Mouse (Mus musculus) limb, embryonic 12.5 days (tissue): Measurements from ENCODE around the gene Vmn1r120. TPM values are rescaled to one million over a fixed set of nuclear protein-coding genes. Genes with fewer than 3 reads are reported as not detected.
"Not testable (repeated sequence)": the region's sequence is repeated elsewhere in the genome, so short reads cannot be mapped to it uniquely, and the experiment has no call there.

ENCODE experiments used
- ATAC-seq: fragments of 200-750 bp; cut with Nextera tagmentation; 2 replicates; pipeline ENCODE4 v1.8.0; 2017; ENCODE audit warnings: low read depth, moderate TSS enrichment; ENCODE audit not compliant: insufficient number of reproducible peaks, insufficient read depth, low FRiP score, low TSS enrichment
- H3K27ac ChIP-seq: fragments of 300-500 bp; sonication (generic); 2 replicates; pipeline ENCODE4 v1.5.1; 2016; ENCODE audit warnings: mild to moderate bottlenecking, moderate library complexity
- H3K27me3 ChIP-seq: fragments of 300-500 bp; sonication (generic); 2 replicates; pipeline ENCODE4 v1.6.1; 2016; ENCODE audit warnings: mild to moderate bottlenecking, moderate library complexity
- H3K36me3 ChIP-seq: fragments of 300-500 bp; sonication (generic); 2 replicates; pipeline ENCODE4 v1.6.1; 2016; ENCODE audit warnings: mild to moderate bottlenecking, moderate library complexity
- H3K4me1 ChIP-seq: fragments of 300-500 bp; sonication (generic); replicated peaks from 2 replicates; pipeline ENCODE4 v1.6.1; 2016
- H3K4me2 ChIP-seq: fragments of 300-500 bp; sonication (generic); 2 replicates; pipeline ENCODE4 v1.6.1; 2016; ENCODE audit warnings: mild to moderate bottlenecking, moderate library complexity
- H3K4me3 ChIP-seq: fragments of 300-500 bp; sonication (generic); replicated peaks from 2 replicates; pipeline ENCODE4 v1.5.1; 2016; ENCODE audit warnings: mild to moderate bottlenecking
- H3K9ac ChIP-seq: fragments of 300-500 bp; sonication (generic); replicated peaks from 2 replicates; pipeline ENCODE4 v1.6.1; 2016; ENCODE audit warnings: mild to moderate bottlenecking, moderate library complexity
- H3K9me3 ChIP-seq: fragments of 300-500 bp; sonication (generic); 2 replicates; pipeline ENCODE4 v1.6.1; 2016; ENCODE audit warnings: mild to moderate bottlenecking, moderate library complexity
- WGBS: fragments of 180-500 bp; shearing (Covaris S2); methylation state at CpG from one replicate; pipeline ENCODE4 v1.1.7; 2016; 5-methylcytosine and 5-hydroxymethylcytosine counted together
- polyA plus RNA-seq: library from polyadenylated mRNA; unstranded; fragments of >200 nt; fragmentation: Nextera tagmentation; extraction: Ambion mirVana; gene quantifications from 2 replicates; pipeline ENCODE4 v1.2.1, GENCODE M21; 2016

Vmn1r120 gene
- not detected in 2 replicates for polyA plus RNA-seq

GRCm38 (mm10) chr7:21053684-21054083 lies at the start of gene Vmn1r120:
Vmn1r120 (minus strand) TSS chr7:21053784.
- ATAC-seq, H3K36me3 ChIP-seq, H3K4me3 ChIP-seq, H3K27me3 ChIP-seq, H3K9me3 ChIP-seq, H3K4me1 ChIP-seq, H3K27ac ChIP-seq, H3K4me2 ChIP-seq, H3K9ac ChIP-seq: not testable (repeated sequence)
- WGBS = 82% methylated on average over 1 of the region's 1 CpGs

- not testable (repeated sequence) for ATAC-seq, H3K27ac ChIP-seq, H3K4me1 ChIP-seq, H3K27me3 ChIP-seq, H3K4me3 ChIP-seq, H3K4me2 ChIP-seq, H3K9ac ChIP-seq, H3K9me3 ChIP-seq, H3K36me3 ChIP-seq
- 71% methylated on average over 5 of the region's 5 CpGs for WGBS
Observed at GRCm38 (mm10) chr7:21098413-21098812, 44.8 kb upstream of the Vmn1r120 start, which contains the start of gene Vmn1r121. Vmn1r121 (minus strand) TSS chr7:21098513.

DNA sequence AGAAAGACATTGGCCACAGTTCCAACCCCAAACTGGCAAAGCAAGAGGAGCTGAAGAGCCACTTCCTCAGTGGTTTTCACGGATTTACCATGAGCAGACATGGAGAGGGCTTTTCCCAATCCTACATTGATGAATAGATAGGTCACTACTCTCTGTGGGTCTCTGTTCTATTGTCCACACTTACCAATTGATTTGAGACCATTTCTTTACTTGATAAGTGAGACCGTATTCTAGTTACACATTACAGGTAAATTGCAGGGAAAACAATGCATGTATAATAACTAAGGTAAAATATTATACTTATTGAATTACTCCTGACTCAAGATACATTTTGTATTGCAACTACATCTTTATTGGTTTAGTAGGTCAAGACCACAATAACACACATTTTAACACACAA lies 41.2 kb downstream of the Vmn1r120 start, which contains the start of gene Vmn1r119:
Gene Vmn1r119 (minus strand): TSS at position 101 of the 400 bp plus-strand sequence.
- not testable (repeated sequence) for H3K27ac ChIP-seq, H3K27me3 ChIP-seq, H3K9ac ChIP-seq, H3K36me3 ChIP-seq, H3K4me2 ChIP-seq, H3K4me3 ChIP-seq, H3K4me1 ChIP-seq, H3K9me3 ChIP-seq, ATAC-seq
- no CpG with 5 or more reads among the region's 2 CpGs for WGBS

Other genes starting within 250 kb of the Vmn1r120 start
- not detected in 2 replicates for gene Vmn1r114, start 241.6 kb downstream of the Vmn1r120 start, polyA plus RNA-seq
- not detected in 2 replicates for gene Vmn1r115, start 208.8 kb downstream of the Vmn1r120 start, polyA plus RNA-seq
- gene Vmn1r116, start 181.5 kb downstream of the Vmn1r120 start, polyA plus RNA-seq = not detected in 2 replicates
- not detected in 2 replicates for gene Vmn1r117, start 169.7 kb downstream of the Vmn1r120 start, polyA plus RNA-seq
- not detected in 2 replicates for gene Vmn1r118, start 141.4 kb downstream of the Vmn1r120 start, polyA plus RNA-seq
- not detected in 2 replicates for gene Vmn1r119, start 41.3 kb downstream of the Vmn1r120 start, polyA plus RNA-seq
- gene Vmn1r121, start 44.7 kb upstream of the Vmn1r120 start, polyA plus RNA-seq = not detected in 2 replicates
- gene Vmn1r122, start 80.3 kb upstream of the Vmn1r120 start, polyA plus RNA-seq = not detected in 2 replicates
- not detected in 2 replicates for gene Vmn1r123, start 108.4 kb upstream of the Vmn1r120 start, polyA plus RNA-seq
- gene Gm5157, start 136.6 kb upstream of the Vmn1r120 start, polyA plus RNA-seq = not detected in 2 replicates
- not detected in 2 replicates for gene Vmn1r124, start 206.8 kb upstream of the Vmn1r120 start, polyA plus RNA-seq
- not detected in 2 replicates for gene Vmn1r125, start 218.4 kb upstream of the Vmn1r120 start, polyA plus RNA-seq
- gene Vmn1r126, start 247.7 kb upstream of the Vmn1r120 start, polyA plus RNA-seq = not detected in 2 replicates